Mouse (Mus musculus): ENCODE measurements around the gene Lrig2.
A peak's percentile ranks its signal among the peaks of the same experiment; 100 is the strongest.
"Not testable (repeated sequence)": the region's sequence is repeated elsewhere in the genome, so short reads cannot be mapped to it uniquely, and the experiment has no call there.

Gene Lrig2

DNA sequence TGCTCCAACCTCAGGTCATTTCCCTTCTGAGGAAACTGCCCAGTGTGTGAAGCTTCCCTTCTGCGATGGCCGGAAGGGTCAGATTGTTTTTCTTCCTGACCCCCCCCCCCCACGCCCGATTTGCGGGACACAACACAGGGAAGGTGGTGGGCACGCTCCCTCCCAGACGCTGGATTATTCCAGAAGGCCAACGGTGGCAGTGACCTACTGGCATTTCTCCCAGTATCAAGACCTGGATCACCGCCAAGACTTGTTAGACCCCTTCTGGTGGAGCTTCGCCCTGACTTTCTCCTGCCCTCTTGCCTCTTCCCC is 79.9 kb downstream of the Lrig2 start:
- no peak for DNase-seq (ENCODE audit: low spot score)

DNA sequence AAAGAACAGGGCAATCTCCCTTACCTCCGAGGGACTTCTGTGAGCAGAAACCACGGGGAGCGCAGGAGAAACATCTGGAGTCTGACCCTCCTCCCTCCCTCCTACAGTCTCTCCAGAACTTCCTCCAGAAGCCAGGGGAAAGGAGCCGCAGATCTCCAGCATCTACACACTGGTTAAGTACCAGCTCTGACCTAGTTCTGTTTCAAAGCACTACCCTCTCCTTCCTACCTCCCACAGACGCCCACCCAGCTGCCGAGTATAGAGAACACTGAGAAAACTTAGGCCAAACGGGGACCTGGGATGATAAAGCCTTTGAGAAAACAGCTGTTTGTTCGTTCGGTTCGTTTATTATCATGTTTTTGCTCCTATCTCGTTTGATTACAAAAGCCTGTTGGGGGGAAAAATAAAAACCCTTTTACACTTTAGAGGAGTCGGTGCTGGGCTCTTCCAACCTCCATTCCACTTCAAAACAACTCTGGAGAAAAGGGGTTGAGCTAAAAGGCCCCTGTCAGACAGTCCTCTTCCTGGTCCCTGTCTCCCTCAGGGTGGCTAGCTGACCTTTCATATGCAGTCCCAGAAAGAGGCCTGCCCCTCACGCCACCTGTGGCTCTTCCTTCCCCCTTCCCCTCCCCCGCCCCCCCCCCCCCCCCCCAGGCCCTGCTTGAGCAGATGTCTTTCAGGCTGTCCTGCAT is 80.4 kb downstream of the Lrig2 start:
- no peak for DNase-seq (ENCODE audit: low spot score)

DNA sequence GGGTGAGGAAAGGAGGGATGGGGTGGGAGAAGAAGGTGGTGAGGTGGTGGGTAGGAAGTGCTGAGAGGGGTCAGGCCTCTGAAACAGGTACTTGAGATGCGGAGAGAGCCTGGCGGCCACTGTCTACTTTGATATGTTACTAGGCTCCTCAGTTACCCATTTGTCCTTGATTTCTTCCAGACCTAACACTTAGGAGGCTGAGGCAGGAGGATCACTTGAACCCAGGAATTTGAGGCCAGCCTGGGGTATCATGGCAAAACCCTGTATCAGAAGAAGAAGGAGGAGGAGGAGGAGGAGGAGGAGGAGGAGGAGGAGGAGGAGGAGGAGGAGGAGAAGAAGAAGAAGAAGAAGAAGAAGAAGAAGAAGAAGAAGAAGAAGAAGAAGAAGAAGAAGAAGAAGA is 84.4 kb downstream of the Lrig2 start:
- not testable (repeated sequence) for DNase-seq (ENCODE audit: low spot score)

DNA sequence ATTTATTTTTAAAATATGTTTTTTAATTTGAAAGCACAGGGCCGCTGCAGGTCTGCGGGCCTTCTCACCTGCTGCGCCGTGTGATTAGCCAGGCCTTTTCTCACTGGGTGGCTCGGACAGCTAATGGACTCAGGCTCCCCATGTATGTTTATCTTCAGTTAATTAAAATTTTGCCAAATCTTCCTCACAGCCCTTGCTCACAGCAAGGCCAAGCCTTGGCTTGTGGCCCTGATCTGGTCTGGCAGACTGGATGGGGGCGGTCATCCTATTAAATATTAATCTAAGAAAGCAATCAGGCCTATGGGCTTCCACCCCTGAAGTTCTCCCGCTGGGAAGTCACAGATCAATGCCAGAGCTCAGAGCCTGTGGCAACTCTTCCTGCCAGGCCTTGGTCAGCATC is 87.4 kb downstream of the Lrig2 start:
- no peak for DNase-seq (ENCODE audit: low spot score)

DNA sequence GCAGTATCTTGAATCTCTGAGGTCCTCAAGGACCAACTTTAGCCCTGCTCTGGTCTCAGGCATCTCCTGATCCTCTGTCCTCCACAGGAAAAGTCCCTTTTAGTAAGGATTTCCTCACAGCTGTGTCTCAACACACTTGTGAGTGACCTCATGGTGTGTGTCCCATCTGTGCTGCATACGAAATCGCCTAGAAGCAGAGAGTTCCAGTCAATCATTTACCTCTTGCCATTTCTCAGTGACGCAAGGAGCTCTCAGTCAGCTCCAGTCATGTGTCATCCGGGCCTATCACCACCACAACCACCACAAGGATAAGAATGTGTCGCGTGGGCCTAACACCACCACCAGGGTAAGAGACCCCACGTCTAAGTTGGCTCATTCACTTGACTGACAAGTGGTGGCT is 90.8 kb downstream of the Lrig2 start:
- DNase-seq (ENCODE audit: low spot score): peak; percentile 18

DNA sequence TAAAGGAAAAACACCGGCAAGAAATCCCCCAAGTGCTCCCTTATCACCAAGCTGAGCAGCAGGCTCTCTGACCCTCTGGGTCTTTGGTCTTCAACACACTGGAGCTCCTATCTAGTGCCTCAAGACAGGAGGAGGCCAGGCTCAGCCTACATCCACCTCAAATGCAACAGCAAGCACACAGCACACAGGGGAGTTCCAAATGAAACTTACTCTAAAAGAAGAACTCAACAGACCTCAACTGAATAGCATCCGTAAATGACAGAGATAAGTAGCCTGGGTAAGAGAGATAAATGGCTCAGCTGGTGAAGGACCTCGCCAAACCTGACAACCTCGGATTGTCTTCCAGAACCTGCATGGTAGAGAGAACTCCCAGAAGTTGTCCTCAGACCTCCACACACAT is 91.7 kb downstream of the Lrig2 start:
- DNase-seq (ENCODE audit: low spot score): no peak

DNA sequence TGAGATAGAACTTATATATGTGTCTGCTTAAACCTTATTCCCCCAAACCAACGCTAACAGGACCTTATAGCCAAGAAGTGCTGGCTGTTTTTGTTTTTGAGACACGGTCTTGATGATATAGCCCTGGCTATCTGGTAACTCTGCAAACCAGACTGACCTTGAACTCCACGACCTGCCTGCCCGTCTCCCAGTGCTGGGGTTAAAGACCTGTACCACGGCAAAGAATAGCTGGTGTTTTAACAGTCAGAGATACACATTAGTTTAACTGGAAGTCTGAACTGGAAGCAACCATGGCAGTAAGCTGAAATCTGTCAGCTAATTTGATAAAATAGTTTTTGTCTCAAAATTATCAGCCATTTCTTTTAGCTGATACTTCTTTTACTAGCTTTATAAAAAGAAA is 94.9 kb downstream of the Lrig2 start:
- DNase-seq (ENCODE audit: low spot score): no peak

DNA sequence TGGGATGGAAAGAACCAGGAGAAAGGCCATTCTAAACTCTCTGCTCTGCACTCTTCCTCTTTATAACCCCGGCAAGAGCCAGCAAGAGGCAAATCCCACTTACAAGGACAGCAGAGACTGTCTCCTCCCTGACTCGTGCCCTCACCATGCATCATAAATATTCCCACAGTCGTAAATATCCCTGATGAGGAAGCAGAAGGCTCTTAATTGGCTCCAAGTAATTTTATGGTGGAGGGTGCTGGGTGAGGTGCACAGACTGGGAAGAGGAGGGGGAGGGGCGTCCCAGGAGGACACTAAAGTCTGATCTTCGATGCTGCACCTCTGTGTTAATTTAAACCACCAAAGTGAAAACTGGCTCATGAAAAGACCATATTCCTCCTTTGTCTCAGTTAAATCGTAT is 99.2 kb downstream of the Lrig2 start:
- no peak for DNase-seq (ENCODE audit: low spot score)

DNA sequence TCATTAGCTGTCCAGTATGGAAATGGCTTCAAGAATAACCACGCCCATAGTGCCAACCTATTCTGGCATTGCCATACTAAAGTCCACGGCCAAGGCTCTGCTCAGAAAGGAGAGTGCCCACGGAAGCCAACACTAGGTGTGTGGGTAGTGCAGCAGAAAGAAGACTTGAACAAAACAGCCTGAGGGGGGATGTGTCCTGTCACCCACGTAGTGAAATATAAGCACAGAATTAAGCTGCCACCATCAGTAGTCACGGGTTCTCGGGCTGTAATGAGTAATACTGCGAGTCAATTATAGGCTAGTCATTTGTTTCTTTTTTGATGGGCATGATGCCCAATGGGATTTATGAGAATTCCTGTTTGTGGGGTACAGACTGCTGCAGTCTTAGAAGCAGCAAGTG is 104.2 kb downstream of the Lrig2 start:
- DNase-seq (ENCODE audit: low spot score): no peak

DNA sequence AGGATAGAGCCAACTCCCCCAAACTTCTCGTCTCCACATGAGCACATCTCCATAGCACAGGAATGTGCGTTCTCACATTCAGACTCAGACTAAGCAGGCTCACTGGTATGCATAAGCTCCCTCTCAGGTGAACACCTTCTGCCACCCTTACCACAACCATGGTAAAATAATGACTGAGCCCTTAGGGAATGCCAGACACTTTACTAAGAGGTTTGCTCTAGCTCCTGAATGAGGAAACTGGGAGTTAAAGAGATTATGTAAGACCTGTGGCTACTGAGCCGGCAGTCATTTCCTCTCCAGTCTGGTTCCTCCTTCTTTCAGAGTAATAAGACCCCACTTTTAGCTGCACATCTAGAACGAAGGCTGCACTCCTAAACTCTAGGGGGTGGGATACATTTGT is 108.1 kb downstream of the Lrig2 start:
- no peak for DNase-seq (ENCODE audit: low spot score)

DNA sequence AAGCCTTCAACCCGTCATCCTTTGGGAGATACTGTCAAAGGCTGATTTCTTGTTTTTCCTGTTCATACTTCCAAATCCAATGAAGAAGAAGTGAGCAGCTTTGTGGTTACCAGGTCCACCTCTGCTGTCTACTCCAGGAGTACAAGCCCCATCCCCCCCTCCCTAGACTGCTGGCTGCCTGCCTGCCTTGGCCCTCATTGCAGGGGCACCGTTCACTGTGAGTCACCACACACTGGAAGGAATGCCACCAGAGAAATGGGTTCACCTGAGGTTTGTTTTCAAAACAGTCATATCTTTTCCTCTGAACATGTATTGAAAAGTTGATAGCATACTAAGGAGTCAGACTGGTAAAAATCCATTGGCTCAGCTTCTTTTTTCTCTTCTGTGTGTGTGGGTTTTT is 110.5 kb downstream of the Lrig2 start:
- DNase-seq (ENCODE audit: low spot score): peak; percentile 12

DNA sequence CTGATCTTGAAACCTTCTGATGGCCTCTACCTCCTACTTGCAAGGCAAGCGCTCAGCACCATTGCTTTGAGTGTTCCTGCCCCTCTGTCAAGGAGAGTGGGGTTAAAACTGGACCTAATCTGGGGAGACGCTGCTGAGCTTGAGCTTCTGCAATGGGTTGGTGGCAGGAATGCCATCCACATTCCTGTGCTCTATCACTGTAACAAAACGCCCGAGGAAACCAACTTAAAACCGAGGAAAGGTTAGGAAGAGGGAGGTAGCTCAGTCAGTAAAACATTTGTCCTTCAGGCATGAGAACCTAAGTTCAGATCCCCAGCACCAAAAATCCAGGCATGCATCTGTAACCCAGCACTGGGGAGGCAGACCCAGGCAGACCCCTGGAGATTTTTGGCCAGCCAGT is 111.6 kb downstream of the Lrig2 start:
- DNase-seq (ENCODE audit: low spot score): no peak

DNA sequence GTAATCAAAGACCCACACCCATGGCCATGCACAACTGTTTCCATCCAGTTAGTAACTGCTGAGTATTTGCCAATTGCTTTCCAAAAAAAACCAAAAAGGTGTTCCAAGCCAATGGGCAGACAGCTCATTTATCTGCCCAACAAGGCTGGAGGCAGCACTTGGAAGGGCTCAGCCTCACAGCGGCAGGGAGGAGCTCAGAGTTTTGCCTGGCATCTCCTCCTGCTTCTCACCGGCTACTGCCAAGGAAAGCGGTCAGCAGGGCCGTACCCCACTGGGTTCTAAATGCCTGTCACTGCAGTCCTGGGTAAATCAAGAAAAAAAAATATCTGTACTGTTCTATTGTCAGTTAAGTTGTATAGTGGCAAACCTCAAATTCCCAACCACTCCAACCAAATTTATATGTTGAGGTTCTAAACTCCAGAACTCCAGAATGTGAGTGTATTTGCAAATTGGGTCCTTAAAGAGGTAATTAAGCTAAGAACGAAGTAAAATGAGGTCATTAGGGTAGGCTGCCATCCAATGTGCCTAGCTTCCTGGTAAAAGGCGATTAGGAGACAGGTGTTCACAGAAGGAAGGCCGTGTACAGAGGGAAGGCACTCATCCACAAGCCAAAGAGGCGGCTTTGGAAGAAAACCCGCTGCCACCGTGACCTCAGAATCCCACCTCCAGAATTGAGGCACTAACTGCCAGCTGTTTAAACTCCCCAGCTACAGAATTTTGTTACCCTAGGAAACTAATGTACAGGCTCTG is 112.2 kb downstream of the Lrig2 start:
- no peak for DNase-seq (ENCODE audit: low spot score)

DNA sequence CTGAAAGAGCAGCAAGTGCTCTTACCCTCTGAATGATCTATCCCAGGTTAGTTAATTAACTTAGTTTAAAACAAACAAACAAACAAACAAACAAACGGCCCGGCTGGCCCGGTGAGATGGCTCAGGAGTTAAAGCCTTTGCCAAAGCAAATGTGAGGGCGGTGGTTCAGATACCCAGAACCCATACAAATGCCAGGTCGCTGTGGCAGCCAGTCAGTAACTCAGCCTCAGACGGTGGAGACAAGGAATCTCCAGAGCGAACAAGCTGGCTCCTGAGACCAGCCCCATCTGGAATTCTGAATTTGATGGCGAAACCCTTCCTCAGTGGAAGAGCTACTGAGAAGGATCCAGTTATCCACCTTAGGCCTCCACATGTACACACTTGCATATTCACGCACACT is 114.4 kb downstream of the Lrig2 start:
- no peak for DNase-seq (ENCODE audit: low spot score)

DNA sequence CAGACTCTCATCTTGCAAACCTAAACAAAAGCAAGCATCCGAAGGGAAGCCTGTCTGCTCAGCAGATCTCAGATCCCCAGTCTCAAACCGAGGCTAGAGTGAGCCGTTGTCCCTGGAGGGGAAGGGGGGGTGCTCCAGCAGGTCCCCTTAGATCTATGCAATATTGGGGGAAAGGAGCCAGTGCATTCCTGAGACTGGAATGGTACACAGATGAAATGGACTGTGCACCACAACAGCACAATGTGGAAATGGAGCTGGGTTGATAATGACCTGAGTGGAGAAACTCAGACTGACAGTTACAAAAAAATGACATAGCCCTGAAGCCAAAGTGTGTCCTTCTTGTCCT is 115.0 kb downstream of the Lrig2 start:
- no peak for DNase-seq (ENCODE audit: low spot score)

DNA sequence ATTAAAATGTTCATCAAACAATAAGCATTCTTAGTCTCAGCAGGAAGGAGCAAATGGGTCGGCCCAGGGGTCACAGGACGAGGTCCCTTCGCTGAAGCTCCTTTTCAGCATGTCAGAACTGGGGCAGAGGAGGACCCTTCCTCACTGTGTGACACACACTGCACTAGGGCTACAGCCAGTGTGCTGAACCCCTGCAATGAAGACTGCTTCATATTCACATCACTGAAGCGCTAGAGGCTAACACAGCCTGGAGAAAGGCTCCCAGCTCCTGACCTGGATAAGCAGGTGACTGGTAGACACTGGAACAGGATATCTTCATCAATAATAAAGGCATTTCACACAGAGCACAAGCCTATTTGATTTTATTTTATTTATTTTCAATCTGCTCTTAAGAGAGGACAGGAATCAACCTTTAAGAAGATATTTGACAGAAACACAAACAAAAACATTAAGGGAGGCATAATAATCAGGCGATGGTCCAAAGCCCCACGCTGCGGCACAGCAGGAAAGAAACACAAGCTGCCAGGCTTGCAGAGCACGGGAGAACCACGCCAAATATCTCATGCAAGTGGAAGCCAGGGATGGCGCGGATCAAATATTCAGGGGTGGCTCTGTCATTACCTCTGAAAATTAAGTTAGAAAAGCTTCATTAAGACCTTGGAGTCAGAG is 115.5 kb downstream of the Lrig2 start:
- no peak for DNase-seq (ENCODE audit: low spot score)

DNA sequence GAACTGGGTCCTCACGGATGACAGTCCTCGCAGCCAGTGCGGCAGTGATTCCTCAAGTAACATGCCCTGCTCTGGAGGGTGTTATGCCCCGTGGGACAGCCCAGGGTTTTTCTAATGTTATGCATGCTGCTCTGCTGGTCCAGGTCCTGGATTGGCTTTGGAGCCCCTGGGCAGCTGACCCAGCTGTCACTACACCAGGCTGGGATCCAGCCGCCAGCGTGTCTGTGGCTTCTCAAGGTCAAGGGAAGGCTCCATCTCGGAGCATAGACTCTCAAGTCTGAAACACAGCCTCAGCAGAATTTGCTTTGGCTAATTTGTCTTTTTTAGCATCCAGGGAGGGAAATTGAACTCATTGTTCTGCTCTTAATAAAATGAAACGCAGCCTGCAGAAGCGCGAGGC is 121.6 kb downstream of the Lrig2 start:
- DNase-seq (ENCODE audit: low spot score): no peak

DNA sequence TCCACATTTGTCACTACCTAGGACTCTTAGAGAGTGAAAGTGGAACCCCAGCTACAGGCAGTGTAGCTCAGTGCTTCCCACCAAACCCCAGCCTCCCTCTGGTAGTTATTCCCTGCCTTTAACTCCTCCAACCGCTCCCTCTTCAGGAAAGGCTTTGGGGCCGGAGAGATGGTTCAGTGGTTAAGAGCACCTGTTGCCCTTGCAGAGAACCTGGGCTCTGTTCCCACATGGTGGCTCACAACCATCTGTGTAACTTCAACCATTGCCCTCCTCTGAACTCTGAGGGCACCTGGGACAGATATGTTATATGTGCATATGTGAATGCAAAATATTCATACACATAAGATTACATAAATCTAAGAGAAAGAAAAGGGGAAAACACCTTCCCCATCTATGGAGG is 122.3 kb downstream of the Lrig2 start:
- DNase-seq (ENCODE audit: low spot score): no peak

DNA sequence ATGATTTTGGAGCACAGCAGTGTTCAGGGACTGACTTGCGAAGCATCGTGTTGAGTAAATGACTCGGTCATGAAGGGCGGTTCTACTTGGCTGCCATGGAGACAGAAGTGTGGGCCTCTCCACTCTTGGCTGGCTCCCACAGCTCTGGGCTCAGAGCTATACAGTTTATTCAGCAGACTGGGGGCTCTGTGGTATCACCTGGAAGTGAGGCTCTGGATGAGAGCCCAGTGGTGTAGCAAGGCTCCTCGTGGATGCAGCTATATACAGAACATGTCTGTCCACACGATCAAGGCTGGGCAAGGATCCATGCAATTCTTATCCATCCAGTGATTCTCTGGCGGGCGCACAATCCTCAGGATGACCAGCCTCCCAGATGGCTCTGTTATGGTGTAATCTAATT is 126.1 kb downstream of the Lrig2 start:
- no peak for DNase-seq (ENCODE audit: low spot score)

DNA sequence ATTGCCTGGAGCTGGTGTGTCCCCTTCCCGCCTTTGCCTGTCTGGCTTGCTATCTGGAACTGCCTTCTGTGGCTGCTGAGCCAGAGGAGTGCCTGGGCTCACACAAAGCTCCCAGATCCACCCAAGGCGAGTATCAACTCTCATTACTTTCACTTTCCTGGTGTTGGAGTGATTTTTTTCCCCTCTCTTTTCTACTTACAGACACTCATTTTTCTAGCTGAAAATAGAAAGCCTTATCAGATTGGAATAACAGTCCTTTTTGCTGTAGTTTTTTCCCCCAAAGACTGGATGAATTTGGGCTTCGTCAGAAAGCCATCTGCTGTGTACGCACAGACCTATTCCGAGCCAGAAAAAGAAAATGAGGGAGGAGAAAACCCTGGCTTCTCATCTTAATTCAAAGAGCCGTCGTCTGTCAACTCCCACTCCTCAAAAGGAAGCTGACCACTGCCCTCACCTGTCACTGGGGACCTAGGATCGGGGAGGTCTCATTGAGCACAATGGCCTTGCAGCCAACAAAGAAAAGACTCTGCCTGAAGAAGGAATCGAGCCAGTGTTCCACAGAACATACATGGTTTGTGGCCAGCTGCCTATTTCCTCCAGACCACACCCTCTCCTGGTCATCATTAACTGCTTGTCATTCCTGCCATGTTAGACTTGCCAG is 127.9 kb downstream of the Lrig2 start:
- no peak for DNase-seq (ENCODE audit: low spot score)

DNA sequence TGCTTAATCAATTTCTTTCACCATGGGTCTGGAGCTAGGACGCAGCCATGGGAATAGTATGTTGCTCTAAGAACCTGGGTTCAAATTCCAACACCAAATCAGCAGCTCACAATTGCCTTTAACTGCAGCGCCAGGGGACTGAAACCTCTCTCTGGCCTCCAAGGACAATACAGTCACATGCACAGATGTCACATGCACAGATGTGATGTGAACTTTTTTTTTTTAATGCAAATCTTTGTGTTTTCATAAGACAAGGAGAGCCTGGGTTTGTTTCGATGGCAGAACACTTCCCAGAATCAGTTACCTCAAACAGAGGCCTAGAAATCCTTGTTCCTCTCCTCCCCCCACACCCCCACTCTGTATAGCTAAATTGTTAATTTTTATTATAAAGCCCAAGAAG is 133.5 kb downstream of the Lrig2 start:
- DNase-seq (ENCODE audit: low spot score): no peak

DNA sequence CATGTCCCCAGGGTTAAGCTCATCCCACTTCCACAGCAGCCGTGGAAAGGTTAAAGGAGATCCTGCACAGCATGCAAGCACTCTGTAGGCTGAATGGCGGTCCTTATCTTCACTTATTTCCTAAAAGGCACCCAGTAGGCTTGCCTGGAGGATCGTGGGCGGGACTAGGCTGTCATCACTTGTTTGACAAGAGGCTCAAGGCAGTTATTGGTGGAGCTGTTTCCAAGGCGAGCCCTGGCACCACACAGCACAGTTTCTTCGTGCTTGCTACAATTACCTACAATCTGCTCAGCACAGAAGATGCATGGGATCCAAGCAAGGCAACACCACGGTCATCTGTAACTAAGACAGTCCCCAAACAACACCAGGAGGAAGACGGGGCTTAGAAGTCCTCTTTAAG is 137.8 kb downstream of the Lrig2 start:
- no peak for DNase-seq (ENCODE audit: low spot score)

DNA sequence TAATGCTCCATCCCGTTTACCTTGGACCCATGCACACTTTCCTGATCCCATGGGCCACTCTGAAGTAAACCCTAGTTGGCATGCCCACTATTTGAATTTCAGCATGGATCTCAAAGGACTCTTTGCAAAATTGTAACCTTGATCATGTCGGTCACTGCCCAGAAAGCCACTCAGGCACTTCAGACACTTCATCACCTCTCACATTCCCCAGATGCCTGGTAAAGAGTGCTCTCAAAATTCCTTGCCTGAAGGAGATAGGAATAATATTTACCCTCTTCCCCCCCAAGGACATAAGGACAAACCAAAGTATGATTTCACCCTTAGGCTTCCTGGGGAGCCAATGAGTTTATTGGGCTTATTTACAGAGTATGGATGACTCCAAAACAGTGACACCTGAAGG is 139.3 kb downstream of the Lrig2 start:
- DNase-seq (ENCODE audit: low spot score): no peak
